18 mouse cellular contexts compared by ENCODE assay signal in genomic region chr14:24985806-24986359, GRCm38 (mm10).
DNase-seq lines count a peak whose midpoint lies in the region; ATAC-seq lines count a peak whose summit lies in the region.
"Had no signal": no experiment of that assay in that cellular context is flagged by ENCODE, and none has a peak within 500 bp of the region (broad histone marks: within the 10 kb centered on the region; RNA-seq: fewer than 3 reads in every experiment).

No protein-coding gene starts in this region.

- 54% methylated on average over 6 of the region's 6 CpGs for WGBS in embryonic facial prominence, embryonic 10.5 days
- WGBS in limb, embryonic 11.5 days = 12% methylated on average over 6 of the region's 6 CpGs
- WGBS in limb, embryonic 15.5 days = 23% methylated on average over 6 of the region's 6 CpGs

- H3K27ac ChIP-seq in embryonic facial prominence, embryonic 10.5 days (replicated peaks) = peak overlapping the region; percentile 24; the same call in 1 of the 2 replicates
- peak overlapping the region; percentile 79 for H3K27ac ChIP-seq in limb, embryonic 11.5 days (replicated peaks; ENCODE audit: low read depth, low read length)
- peak overlapping the region; percentile 17 for H3K27ac ChIP-seq in limb, embryonic 15.5 days
- H3K27ac ChIP-seq: gastrocnemius, adult 2 months; heart, embryonic 13.5 days; hindbrain, embryonic 12.5 days; hindbrain, postnatal 0 days had no signal

- H3K36me3 ChIP-seq in embryonic facial prominence, embryonic 10.5 days (replicated peaks) = no peaks in the 10 kb centered on the region
- H3K36me3 ChIP-seq in limb, embryonic 11.5 days (ENCODE audit: control insufficient read depth, insufficient read depth, low read length) = no peaks in the 10 kb centered on the region
- H3K36me3 ChIP-seq in limb, embryonic 15.5 days = no peaks in the 10 kb centered on the region
- H3K36me3 ChIP-seq: heart, embryonic 13.5 days; hindbrain, embryonic 12.5 days had no signal

- peaks cover 3% of the 10 kb centered on the region; the same call in 1 of the 2 replicates for H3K27me3 ChIP-seq in embryonic facial prominence, embryonic 10.5 days (replicated peaks; ENCODE audit: low read depth, poor library complexity, severe bottlenecking)
- H3K27me3 ChIP-seq in limb, embryonic 11.5 days (ENCODE audit: control insufficient read depth, insufficient read depth, low read length) = no peaks in the 10 kb centered on the region
- no peaks in the 10 kb centered on the region for H3K27me3 ChIP-seq in limb, embryonic 15.5 days
- H3K27me3 ChIP-seq: heart, embryonic 13.5 days; hindbrain, embryonic 12.5 days had no signal

- H3K4me1 ChIP-seq in embryonic facial prominence, embryonic 10.5 days = peaks cover 34% of the 10 kb centered on the region
- peaks cover 24% of the 10 kb centered on the region for H3K4me1 ChIP-seq in limb, embryonic 11.5 days (ENCODE audit: control insufficient read depth, insufficient read depth, low read length)
- peaks cover 26% of the 10 kb centered on the region for H3K4me1 ChIP-seq in limb, embryonic 15.5 days

- no peak overlapping the region for H3K9ac ChIP-seq in limb, embryonic 11.5 days (ENCODE audit: low read length)
- H3K9ac ChIP-seq in limb, embryonic 15.5 days = 0 out of 2 replicates have a peak overlapping the region, but pooled peaks have one; percentile 2
- H3K9ac ChIP-seq: heart, embryonic 13.5 days; hindbrain, embryonic 12.5 days had no signal

- no peak overlapping the region for H3K4me2 ChIP-seq in limb, embryonic 11.5 days (ENCODE audit: low read depth, severe bottlenecking)
- H3K4me2 ChIP-seq in limb, embryonic 15.5 days = no peak overlapping the region
- H3K4me2 ChIP-seq: heart, embryonic 13.5 days; hindbrain, embryonic 12.5 days had no signal

- ATAC-seq in frontal cortex, adult (ENCODE audit: low TSS enrichment) = peak; percentile 52; the same call in 1 of the 2 replicates
- peak; percentile 75 for ATAC-seq in limb, embryonic 11.5 days (ENCODE audit: insufficient number of reproducible peaks, low FRiP score, low TSS enrichment, low read depth)
- no peak for ATAC-seq in limb, embryonic 15.5 days (ENCODE audit: insufficient number of reproducible peaks, low FRiP score, low TSS enrichment, low read depth)
- no peak for ATAC-seq in megakaryocyte, adult 5-6 weeks (ENCODE audit: poor library complexity, severe bottlenecking)
- ATAC-seq in megakaryocyte-erythroid progenitor cell, adult 5-6 weeks (replicated peaks; ENCODE audit: low FRiP score, low TSS enrichment, poor library complexity, severe bottlenecking) = no peak
- ATAC-seq: forebrain, embryonic 14.5 days; hindbrain, postnatal 0 days had no signal

- H3K4me3 ChIP-seq in embryonic facial prominence, embryonic 10.5 days = no peak overlapping the region
- H3K4me3 ChIP-seq in limb, embryonic 11.5 days (ENCODE audit: low read depth, low read length) = no peak overlapping the region
- H3K4me3 ChIP-seq in limb, embryonic 15.5 days = no peak overlapping the region
- H3K4me3 ChIP-seq: gastrocnemius, adult 2 months; heart, embryonic 13.5 days; hindbrain, embryonic 12.5 days had no signal

- no peak for DNase-seq in frontal cortex, postnatal 25 days (ENCODE audit: low spot score in 2 of 2)
- DNase-seq in embryonic facial prominence, embryonic 10.5 days (ENCODE audit: low spot score) = no peak
- DNase-seq in limb, embryonic 11.5 days (ENCODE audit: low spot score) = peak; percentile 81
- DNase-seq: adrenal gland, postnatal 10 days; cerebellum, adult 11-12 months; cerebellum, adult 9-11 months; cerebellum, postnatal 36 days; gastrocnemius, adult 2 months; gastrocnemius, postnatal 25 days; heart, postnatal 36 days had no signal

- H3K9me3 ChIP-seq in embryonic facial prominence, embryonic 10.5 days = no peaks in the 10 kb centered on the region; the same call in 1 of the 2 replicates
- no peaks in the 10 kb centered on the region for H3K9me3 ChIP-seq in limb, embryonic 11.5 days (ENCODE audit: control insufficient read depth, low read length)
- no peaks in the 10 kb centered on the region for H3K9me3 ChIP-seq in limb, embryonic 15.5 days
- H3K9me3 ChIP-seq: heart, embryonic 13.5 days; hindbrain, embryonic 12.5 days had no signal

Comparison
In these comparisons a context has a peak if more than half of its experiments do, and no peak if none do; other contexts are left out.
1. ATAC-seq: peak in frontal cortex, adult (single experiment) and limb, embryonic 11.5 days (single experiment); none in limb, embryonic 15.5 days (single experiment), megakaryocyte, adult 5-6 weeks (single experiment) and megakaryocyte-erythroid progenitor cell, adult 5-6 weeks (single experiment).
2. H3K27ac ChIP-seq: peak in every context shown above with its lines; median percentile 79 in limb, embryonic 11.5 days; 24 in embryonic facial prominence, embryonic 10.5 days; 17 in limb, embryonic 15.5 days.